Mouse (Mus musculus): ENCODE results near the gene Lrrc66. TPM values are rescaled to one million over a fixed set of nuclear protein-coding genes. Genes with fewer than 3 reads are reported as not detected.
"Not testable (repeated sequence)": the region's sequence is repeated elsewhere in the genome, so short reads cannot be mapped to it uniquely, and the experiment has no call there.

The Lrrc66 gene
- polyA plus RNA-seq, 1 experiment from 2014 or later = 0.07 TPM

- WGBS = 60% methylated on average over 6 of the region's 6 CpGs
- H3K9me3 ChIP-seq; H3K27ac ChIP-seq (replicated peaks); H3K4me3 ChIP-seq; ATAC-seq (ENCODE audit: extremely low read depth, insufficient number of reproducible peaks, low FRiP score, low TSS enrichment); H3K4me1 ChIP-seq; H3K27me3 ChIP-seq (replicated peaks); H3K4me2 ChIP-seq; H3K36me3 ChIP-seq; H3K9ac ChIP-seq: not testable (repeated sequence)
Observed at GRCm38 (mm10) chr5:73584011-73584410, 48.3 kb downstream of the Lrrc66 start.

GRCm38 (mm10) chr5:73578131-73578530 lies 54.2 kb downstream of the Lrrc66 start:
- Histone ChIP-seq H3K36me3 (no peaks in the 10 kb centered on the region), H3K4me3 (no peak overlapping the region), H3K4me2 (no peak overlapping the region), H3K9ac (no peak overlapping the region), H3K4me1 (no peaks in the 10 kb centered on the region; the same call in 1 of the 2 replicates), H3K27ac (replicated peaks) (no peak overlapping the region), H3K27me3 (replicated peaks) (no peaks in the 10 kb centered on the region), H3K9me3 (no peaks in the 10 kb centered on the region)
- no peak for ATAC-seq (ENCODE audit: extremely low read depth, insufficient number of reproducible peaks, low FRiP score, low TSS enrichment)
- WGBS = 78% methylated on average over 3 of the region's 3 CpGs

- H3K9me3 ChIP-seq = no peaks in the 10 kb centered on the region
- no peak overlapping the region for H3K4me3 ChIP-seq
- H3K4me1 ChIP-seq = no peaks in the 10 kb centered on the region; the same call in 1 of the 2 replicates
- H3K27me3 ChIP-seq (replicated peaks) = no peaks in the 10 kb centered on the region
- H3K4me2 ChIP-seq = no peak overlapping the region
- ATAC-seq (ENCODE audit: extremely low read depth, insufficient number of reproducible peaks, low FRiP score, low TSS enrichment) = no peak
- WGBS = 57% methylated on average over 7 of the region's 7 CpGs
- no peak overlapping the region for H3K9ac ChIP-seq
- H3K27ac ChIP-seq (replicated peaks) = no peak overlapping the region
- H3K36me3 ChIP-seq = no peaks in the 10 kb centered on the region
Observed at GRCm38 (mm10) chr5:73576708-73577107, 55.6 kb downstream of the Lrrc66 start.

GRCm38 (mm10) chr5:73574616-73575015 lies 57.7 kb downstream of the Lrrc66 start:
- Histone ChIP-seq H3K4me1 (no peaks in the 10 kb centered on the region; the same call in 1 of the 2 replicates), H3K9me3 (no peaks in the 10 kb centered on the region), H3K27me3 (replicated peaks) (no peaks in the 10 kb centered on the region), H3K27ac (replicated peaks) (no peak overlapping the region), H3K36me3 (no peaks in the 10 kb centered on the region), H3K9ac (no peak overlapping the region), H3K4me3 (no peak overlapping the region), H3K4me2 (no peak overlapping the region)
- no peak for ATAC-seq (ENCODE audit: extremely low read depth, insufficient number of reproducible peaks, low FRiP score, low TSS enrichment)
- 81% methylated on average over 4 of the region's 4 CpGs for WGBS

GRCm38 (mm10) chr5:73573789-73574188 lies 58.5 kb downstream of the Lrrc66 start:
- no peak overlapping the region for H3K27ac ChIP-seq (replicated peaks)
- H3K36me3 ChIP-seq = no peaks in the 10 kb centered on the region
- no peak for ATAC-seq (ENCODE audit: extremely low read depth, insufficient number of reproducible peaks, low FRiP score, low TSS enrichment)
- no peaks in the 10 kb centered on the region for H3K9me3 ChIP-seq
- no peaks in the 10 kb centered on the region; the same call in 1 of the 2 replicates for H3K4me1 ChIP-seq
- no peaks in the 10 kb centered on the region for H3K27me3 ChIP-seq (replicated peaks)
- no peak overlapping the region for H3K9ac ChIP-seq
- WGBS = 69% methylated on average over 7 of the region's 7 CpGs
- no peak overlapping the region for H3K4me2 ChIP-seq
- no peak overlapping the region for H3K4me3 ChIP-seq

GRCm38 (mm10) chr5:73572846-73573245 lies 59.5 kb downstream of the Lrrc66 start:
- no peak overlapping the region for H3K4me2 ChIP-seq
- H3K4me1 ChIP-seq = no peaks in the 10 kb centered on the region; the same call in 1 of the 2 replicates
- no peaks in the 10 kb centered on the region for H3K36me3 ChIP-seq
- no peak for ATAC-seq (ENCODE audit: extremely low read depth, insufficient number of reproducible peaks, low FRiP score, low TSS enrichment)
- no peaks in the 10 kb centered on the region for H3K27me3 ChIP-seq (replicated peaks)
- WGBS = 75% methylated on average over 2 of the region's 2 CpGs
- no peaks in the 10 kb centered on the region for H3K9me3 ChIP-seq
- no peak overlapping the region for H3K4me3 ChIP-seq
- H3K9ac ChIP-seq = no peak overlapping the region
- H3K27ac ChIP-seq (replicated peaks) = no peak overlapping the region

GRCm38 (mm10) chr5:73571395-73572156 lies 60.8 kb downstream of the Lrrc66 start:
- Histone ChIP-seq H3K4me1 (no peaks in the 10 kb centered on the region), H3K36me3 (no peaks in the 10 kb centered on the region), H3K9me3 (no peaks in the 10 kb centered on the region), H3K9ac (no peak overlapping the region), H3K27ac (replicated peaks) (no peak overlapping the region), H3K27me3 (replicated peaks) (no peaks in the 10 kb centered on the region), H3K4me2 (no peak overlapping the region), H3K4me3 (no peak overlapping the region)
- WGBS = 84% methylated on average over 6 of the region's 6 CpGs
- ATAC-seq (ENCODE audit: extremely low read depth, insufficient number of reproducible peaks, low FRiP score, low TSS enrichment) = no peak

- ATAC-seq (ENCODE audit: extremely low read depth, insufficient number of reproducible peaks, low FRiP score, low TSS enrichment) = no peak
- no peaks in the 10 kb centered on the region for H3K27me3 ChIP-seq (replicated peaks)
- H3K4me2 ChIP-seq = no peak overlapping the region
- H3K4me3 ChIP-seq = no peak overlapping the region
- no peaks in the 10 kb centered on the region for H3K9me3 ChIP-seq
- H3K4me1 ChIP-seq = no peaks in the 10 kb centered on the region
- H3K27ac ChIP-seq (replicated peaks) = no peak overlapping the region
- WGBS = 69% methylated on average over 5 of the region's 5 CpGs
- H3K9ac ChIP-seq = no peak overlapping the region
- no peaks in the 10 kb centered on the region for H3K36me3 ChIP-seq
Observed at GRCm38 (mm10) chr5:73569181-73569580, 63.1 kb downstream of the Lrrc66 start.

GRCm38 (mm10) chr5:73566892-73567291 lies 65.4 kb downstream of the Lrrc66 start:
- Histone ChIP-seq H3K4me1 (no peaks in the 10 kb centered on the region), H3K27ac (replicated peaks) (no peak overlapping the region), H3K27me3 (replicated peaks) (no peaks in the 10 kb centered on the region), H3K36me3 (peaks cover 2% of the 10 kb centered on the region; the same call in 1 of the 2 replicates), H3K9ac (no peak overlapping the region), H3K4me2 (no peak overlapping the region), H3K4me3 (no peak overlapping the region), H3K9me3 (no peaks in the 10 kb centered on the region)
- no peak for ATAC-seq (ENCODE audit: extremely low read depth, insufficient number of reproducible peaks, low FRiP score, low TSS enrichment)
- 75% methylated on average over 4 of the region's 4 CpGs for WGBS

- H3K27ac ChIP-seq (replicated peaks) = no peak overlapping the region
- 73% methylated on average over 5 of the region's 5 CpGs for WGBS
- no peaks in the 10 kb centered on the region for H3K27me3 ChIP-seq (replicated peaks)
- H3K36me3 ChIP-seq = peaks cover 6% of the 10 kb centered on the region; the same call in 1 of the 2 replicates
- no peaks in the 10 kb centered on the region for H3K9me3 ChIP-seq
- H3K4me1 ChIP-seq = no peaks in the 10 kb centered on the region
- ATAC-seq (ENCODE audit: extremely low read depth, insufficient number of reproducible peaks, low FRiP score, low TSS enrichment) = no peak
- H3K4me2 ChIP-seq = no peak overlapping the region
- no peak overlapping the region for H3K9ac ChIP-seq
- no peak overlapping the region for H3K4me3 ChIP-seq
Observed at GRCm38 (mm10) chr5:73566119-73566518, 66.2 kb downstream of the Lrrc66 start.

GRCm38 (mm10) chr5:73564038-73564437 lies 68.3 kb downstream of the Lrrc66 start:
- Histone ChIP-seq H3K9ac (no peak overlapping the region), H3K36me3 (peaks cover 17% of the 10 kb centered on the region), H3K9me3 (no peaks in the 10 kb centered on the region), H3K4me2 (no peak overlapping the region), H3K27me3 (replicated peaks) (no peaks in the 10 kb centered on the region), H3K27ac (replicated peaks) (no peak overlapping the region), H3K4me3 (no peak overlapping the region), H3K4me1 (no peaks in the 10 kb centered on the region)
- no peak for ATAC-seq (ENCODE audit: extremely low read depth, insufficient number of reproducible peaks, low FRiP score, low TSS enrichment)
- WGBS = 80% methylated on average over 6 of the region's 6 CpGs

- H3K4me1 ChIP-seq = no peaks in the 10 kb centered on the region
- ATAC-seq (ENCODE audit: extremely low read depth, insufficient number of reproducible peaks, low FRiP score, low TSS enrichment) = no peak
Observed at GRCm38 (mm10) chr5:73558756-73559155, 73.6 kb downstream of the Lrrc66 start.

More at GRCm38 (mm10) chr5:73558756-73559155, 73.6 kb downstream of the Lrrc66 start:
- H3K9me3 ChIP-seq = no peaks in the 10 kb centered on the region
- no peak overlapping the region for H3K4me3 ChIP-seq
- peaks cover 43% of the 10 kb centered on the region for H3K36me3 ChIP-seq
- no peak overlapping the region for H3K27ac ChIP-seq (replicated peaks)
- H3K9ac ChIP-seq = no peak overlapping the region
- H3K4me2 ChIP-seq = no peak overlapping the region
- no peaks in the 10 kb centered on the region for H3K27me3 ChIP-seq (replicated peaks)
- WGBS = 83% methylated on average over 6 of the region's 6 CpGs
